Mouse (Mus musculus): Measurements from ENCODE around the gene Gm17334. TPM values are rescaled to one million over a fixed set of nuclear protein-coding genes. Genes with fewer than 3 reads are reported as not detected.

Gm17334 gene
- polyA plus RNA-seq, 1 experiment from 2014 or later = not detected

Small RNA genes lying within 50 kb of the gene (microRNA-seq; reads per million reads assigned to microRNA genes)
- not detected for gene Mir7671

Other genes with a start within 250 kb of the Gm17334 start
- gene Kif3a, start 205.8 kb downstream of the Gm17334 start, polyA plus RNA-seq (2014; fragmentation: Nextera tagmentation; extraction: Ambion mirVana) = 38.0 and 38.3 TPM in 2 replicates
- 0.53 and 1.5 TPM in 2 replicates for gene Il4, start 154.5 kb downstream of the Gm17334 start, polyA plus RNA-seq (2014; fragmentation: Nextera tagmentation; extraction: Ambion mirVana)
- not detected in 2 replicates for gene Il13, start 138.5 kb downstream of the Gm17334 start, polyA plus RNA-seq (2014; fragmentation: Nextera tagmentation; extraction: Ambion mirVana)
- gene Rad50, start 65.9 kb downstream of the Gm17334 start, polyA plus RNA-seq (2014; fragmentation: Nextera tagmentation; extraction: Ambion mirVana) = 18.2 and 19.7 TPM in 2 replicates
- gene Il5, start 52.4 kb downstream of the Gm17334 start, polyA plus RNA-seq (2014; fragmentation: Nextera tagmentation; extraction: Ambion mirVana) = not detected in 2 replicates
- 9.3 and 10.8 TPM in 2 replicates for gene Irf1, start 3.2 kb downstream of the Gm17334 start, polyA plus RNA-seq (2014; fragmentation: Nextera tagmentation; extraction: Ambion mirVana)
- 0.30 and 1.0 TPM in 2 replicates for gene Gm12216, start 86.1 kb upstream of the Gm17334 start, polyA plus RNA-seq (2014; fragmentation: Nextera tagmentation; extraction: Ambion mirVana)
- 8.4 and 9.1 TPM in 2 replicates for gene Slc22a5, start 118.5 kb upstream of the Gm17334 start, polyA plus RNA-seq (2014; fragmentation: Nextera tagmentation; extraction: Ambion mirVana)
- 2.6 and 2.9 TPM in 2 replicates for gene Slc22a21, start 207.1 kb upstream of the Gm17334 start, polyA plus RNA-seq (2014; fragmentation: Nextera tagmentation; extraction: Ambion mirVana)